Mouse (Mus musculus) MEL (cell line): ENCODE data around the gene Adcy4.

ENCODE experiments used
- BHLHE40 ChIP-seq: IDR thresholded peaks from 2 replicates; pipeline ENCODE4 v1.6.1; 2012; ENCODE audit warnings: low read depth, mild to moderate bottlenecking, inconsistent platforms, low read length, improper control_type of control experiment, borderline replicate concordance
- CHD1 ChIP-seq: IDR thresholded peaks from 2 replicates; pipeline ENCODE4 v1.6.1; 2012; ENCODE audit warnings: low read depth, mild to moderate bottlenecking, inconsistent platforms, low read length, improper control_type of control experiment
- CTCF ChIP-seq, 3 experiments: IDR thresholded peaks in 2 of 3; conservative IDR thresholded peaks in 1 of 3; 2 replicates each; pipeline ENCODE4 v1.5.1; 2011 to 2012; ENCODE audit warnings: low read length in 3 of 3, low read depth in 2 of 3, mild to moderate bottlenecking in 2 of 3, improper control_type of control experiment in 1 of 3, inconsistent platforms in 1 of 3, mixed read lengths in 1 of 3, moderate library complexity in 1 of 3; ENCODE audit not compliant: control insufficient read depth in 1 of 3, insufficient read depth in 1 of 3, poor library complexity in 1 of 3, severe bottlenecking in 1 of 3
- EP300 ChIP-seq, 2 experiments: IDR thresholded peaks; 2 replicates each; pipeline ENCODE4 v1.6.1; 2011; ENCODE audit warnings: improper control_type of control experiment in 2 of 2, low read length in 2 of 2, low read depth in 1 of 2, mild to moderate bottlenecking in 1 of 2
- GATA1 ChIP-seq: IDR thresholded peaks from 2 replicates; pipeline ENCODE4 v1.6.1; 2011; ENCODE audit warnings: low read depth, low read length, improper control_type of control experiment
- MAFK ChIP-seq: IDR thresholded peaks from 2 replicates; pipeline ENCODE4 v1.6.1; 2011; ENCODE audit warnings: low read depth, mild to moderate bottlenecking, low read length, improper control_type of control experiment, borderline replicate concordance
- MAX ChIP-seq: IDR thresholded peaks from 2 replicates; pipeline ENCODE4 v1.6.1; 2011; ENCODE audit warnings: low read length, improper control_type of control experiment
- NELFE ChIP-seq: IDR thresholded peaks from 2 replicates; pipeline ENCODE4 v1.6.1; 2011; ENCODE audit warnings: low read depth, low read length, improper control_type of control experiment
- POLR2A ChIP-seq, 2 experiments: IDR thresholded peaks; 2 replicates each; pipeline ENCODE4 v1.6.1; 2011 to 2012; ENCODE audit warnings: low read length in 2 of 2, mild to moderate bottlenecking in 2 of 2, control low read depth in 1 of 2, improper control_type of control experiment in 1 of 2, low read depth in 1 of 2, moderate library complexity in 1 of 2; ENCODE audit not compliant: control insufficient read depth in 1 of 2, insufficient read depth in 1 of 2, poor library complexity in 1 of 2
- POLR2AphosphoS2 ChIP-seq: IDR thresholded peaks from 2 replicates; pipeline ENCODE4 v1.6.1; 2011; ENCODE audit warnings: low read length, improper control_type of control experiment
- UBTF ChIP-seq: IDR thresholded peaks from 2 replicates; pipeline ENCODE4 v1.6.1; 2012; ENCODE audit warnings: low read depth, mild to moderate bottlenecking, inconsistent platforms, low read length, improper control_type of control experiment, moderate library complexity, borderline replicate concordance; ENCODE audit not compliant: insufficient read depth
- ZC3H11A ChIP-seq: IDR thresholded peaks from 2 replicates; pipeline ENCODE4 v1.6.1; 2012; ENCODE audit warnings: low read depth, mild to moderate bottlenecking, inconsistent platforms, low read length, improper control_type of control experiment
- ZKSCAN1 ChIP-seq: IDR thresholded peaks from 2 replicates; pipeline ENCODE4 v1.6.1; 2012; ENCODE audit warnings: low read depth, mild to moderate bottlenecking, inconsistent platforms, low read length, improper control_type of control experiment, moderate library complexity
- ZMIZ1 ChIP-seq: IDR thresholded peaks from 2 replicates; pipeline ENCODE4 v1.6.1; 2012; ENCODE audit warnings: low read depth, mild to moderate bottlenecking, inconsistent platforms, low read length, improper control_type of control experiment, moderate library complexity

DNA sequence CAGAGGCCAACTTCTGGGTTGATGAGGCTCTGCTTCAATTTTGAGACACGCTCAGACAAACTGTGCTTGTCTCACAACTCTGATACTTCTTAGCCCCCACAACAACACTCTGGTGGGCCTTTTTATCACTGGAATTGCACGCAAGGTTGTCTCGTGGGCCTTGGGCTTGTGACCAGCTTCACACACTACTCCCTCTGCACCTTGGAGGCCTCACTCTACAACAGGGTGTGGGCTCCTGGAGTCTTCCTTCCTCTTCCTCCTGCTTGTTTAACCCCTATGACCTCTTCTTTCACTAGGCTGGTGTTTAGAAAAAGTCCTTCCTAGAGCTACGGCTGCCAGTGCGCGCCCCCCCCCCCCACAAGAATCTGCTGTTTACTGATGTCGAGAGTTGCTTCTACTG is 7.2 kb downstream of the Adcy4 start:
- TF ChIP-seq POLR2A (IDR thresholded peaks at IDR 0.05; ENCODE audit: control insufficient read depth in 1 of 2, insufficient read depth in 1 of 2, low read depth in 1 of 2, low read length in 2 of 2, poor library complexity in 1 of 2) (no peak), ZC3H11A (no peak), CTCF (IDR thresholded peaks at IDR 0.05 in 2 of 3, conservative IDR thresholded peaks at IDR 0.05 in 1 of 3; ENCODE audit: control insufficient read depth in 1 of 3, insufficient read depth in 1 of 3, low read depth in 2 of 3, low read length in 3 of 3, poor library complexity in 1 of 3, severe bottlenecking in 1 of 3) (no peak), GATA1 (no peak), ZMIZ1 (no peak), CHD1 (no peak), BHLHE40 (no peak), POLR2AphosphoS2 (no peak), MAX (no peak), MAFK (no peak), UBTF (no peak), EP300 (IDR thresholded peaks at IDR 0.05; ENCODE audit: low read depth in 1 of 2, low read length in 2 of 2) (no peak), ZKSCAN1 (no peak), NELFE (no peak)
